Mouse (Mus musculus) kidney, adult 2 months (tissue): Measurements from ENCODE around the gene Shkbp1.

Source experiments
- CTCF ChIP-seq: fragments of 200-500 bp; conservative IDR thresholded peaks from 2 replicates; pipeline ENCODE4 v1.5.1; 2011; ENCODE audit warnings: low read depth, mild to moderate bottlenecking, control low read depth, low read length, moderate library complexity, mixed read lengths; ENCODE audit not compliant: insufficient read depth, insufficient read length
- POLR2A ChIP-seq: fragments of 200-500 bp; IDR thresholded peaks from one replicate; pipeline ENCODE4 v1.6.1; 2011; ENCODE audit warnings: low read depth, low read length, control low read depth

GRCm38 (mm10) chr7:27307551-27307950 is 48.3 kb downstream of the Shkbp1 start:
- TF ChIP-seq CTCF (no peak; the same call in 1 of the 2 replicates), POLR2A (no peak)
